Mouse (Mus musculus) midbrain, embryonic 15.5 days (tissue): Measurements from ENCODE around the gene Pelo. TPM values are rescaled to one million over a fixed set of nuclear protein-coding genes. Genes with fewer than 3 reads are reported as not detected.

Experiments
- ATAC-seq: fragments of 200-750 bp; cut with Nextera tagmentation; replicated peaks from 2 replicates; pipeline ENCODE4 v1.8.0; 2017; ENCODE audit warnings: moderate TSS enrichment
- H3K27ac ChIP-seq: fragments of 300-500 bp; sonication (generic); 2 replicates; pipeline ENCODE4 v1.5.1; 2015; ENCODE audit warnings: mild to moderate bottlenecking, inconsistent platforms
- H3K27me3 ChIP-seq: fragments of 300-500 bp; sonication (generic); replicated peaks from 2 replicates; pipeline ENCODE4 v1.6.1; 2015; ENCODE audit warnings: inconsistent platforms
- H3K36me3 ChIP-seq: fragments of 300-500 bp; sonication (generic); replicated peaks from 2 replicates; pipeline ENCODE4 v1.6.1; 2015; ENCODE audit warnings: inconsistent platforms
- H3K4me1 ChIP-seq: fragments of 300-500 bp; sonication (generic); 2 replicates; pipeline ENCODE4 v1.6.1; 2015; ENCODE audit warnings: inconsistent platforms
- H3K4me2 ChIP-seq: fragments of 300-500 bp; sonication (generic); 2 replicates; pipeline ENCODE4 v1.6.1; 2015; ENCODE audit warnings: inconsistent platforms, mild to moderate bottlenecking, moderate library complexity
- H3K4me3 ChIP-seq: fragments of 300-500 bp; sonication (generic); 2 replicates; pipeline ENCODE4 v1.5.1; 2015; ENCODE audit warnings: mild to moderate bottlenecking, inconsistent platforms
- H3K9ac ChIP-seq: fragments of 300-500 bp; sonication (generic); 2 replicates; pipeline ENCODE4 v1.6.1; 2015; ENCODE audit warnings: mild to moderate bottlenecking, inconsistent platforms
- H3K9me3 ChIP-seq: fragments of 300-500 bp; sonication (generic); 2 replicates; pipeline ENCODE4 v1.6.1; 2016; ENCODE audit warnings: inconsistent platforms
- WGBS: fragments of 180-500 bp; shearing (Covaris S2); methylation state at CpG from one replicate; pipeline ENCODE4 v1.1.7; 2015; ENCODE audit warnings: mixed read lengths; 5-methylcytosine and 5-hydroxymethylcytosine counted together
- polyA plus RNA-seq: library from polyadenylated mRNA; unstranded; fragments of >200 nt; fragmentation: Nextera tagmentation; extraction: Ambion mirVana; gene quantifications from 2 replicates; pipeline ENCODE4 v1.2.1, GENCODE M21; 2015

Gene Pelo
- polyA plus RNA-seq: 4.1 and 4.7 TPM in 2 replicates

- under 1% methylated on average over 60 of the region's 60 CpGs for WGBS
- peak within 1 kb of the TSS; percentile 59; the same call in 1 of the 2 replicates for H3K27ac ChIP-seq
- peak within 1 kb of the TSS; percentile 63 for H3K4me3 ChIP-seq
- H3K9me3 ChIP-seq: no peaks in the 10 kb centered on the region
- 0 out of 2 replicates have a peak, but pooled peaks cover 2% of the 10 kb centered on the region for H3K27me3 ChIP-seq
- H3K36me3 ChIP-seq: peaks cover 9% of the 10 kb centered on the region
- H3K4me1 ChIP-seq: peaks cover 18% of the 10 kb centered on the region
- H3K9ac ChIP-seq: peak within 1 kb of the TSS; percentile 78
- ATAC-seq: peak; percentile 98
- H3K4me2 ChIP-seq: peak within 1 kb of the TSS; percentile 91
Observed at GRCm38 (mm10) chr13:115090069-115090976, at the start of gene Pelo. Gene Pelo, minus strand, starts transcription at chr13:115090186.

- no peak for ATAC-seq
- no peaks in the 10 kb centered on the region for H3K27me3 ChIP-seq
- no peak overlapping the region for H3K4me2 ChIP-seq
- no peak overlapping the region for H3K27ac ChIP-seq
- no peaks in the 10 kb centered on the region for H3K36me3 ChIP-seq
- H3K4me3 ChIP-seq: no peak overlapping the region
- no peak overlapping the region for H3K9ac ChIP-seq
- H3K4me1 ChIP-seq: no peaks in the 10 kb centered on the region
- 87% methylated on average over 7 of the region's 7 CpGs for WGBS
- H3K9me3 ChIP-seq: no peaks in the 10 kb centered on the region
Observed at GRCm38 (mm10) chr13:115138513-115138912, 48.5 kb upstream of the Pelo start.

GRCm38 (mm10) chr13:115136761-115137160 lies 46.8 kb upstream of the Pelo start:
- H3K27me3 ChIP-seq: no peaks in the 10 kb centered on the region
- no peaks in the 10 kb centered on the region for H3K4me1 ChIP-seq
- H3K4me2 ChIP-seq: no peak overlapping the region
- 84% methylated on average over 3 of the region's 3 CpGs for WGBS
- no peak for ATAC-seq
- no peak overlapping the region for H3K4me3 ChIP-seq
- H3K36me3 ChIP-seq: no peaks in the 10 kb centered on the region
- no peak overlapping the region for H3K9ac ChIP-seq
- H3K27ac ChIP-seq: no peak overlapping the region
- H3K9me3 ChIP-seq: no peaks in the 10 kb centered on the region

GRCm38 (mm10) chr13:115132435-115132834 lies 42.4 kb upstream of the Pelo start:
- Histone ChIP-seq H3K27me3 (no peaks in the 10 kb centered on the region), H3K9me3 (no peaks in the 10 kb centered on the region), H3K4me3 (no peak overlapping the region), H3K4me2 (no peak overlapping the region), H3K9ac (no peak overlapping the region), H3K36me3 (no peaks in the 10 kb centered on the region), H3K27ac (no peak overlapping the region), H3K4me1 (no peaks in the 10 kb centered on the region)
- WGBS: 32% methylated on average over 5 of the region's 5 CpGs
- ATAC-seq: no peak

GRCm38 (mm10) chr13:115131381-115131780 lies 41.4 kb upstream of the Pelo start:
- Histone ChIP-seq H3K4me1 (no peaks in the 10 kb centered on the region), H3K9me3 (no peaks in the 10 kb centered on the region), H3K36me3 (no peaks in the 10 kb centered on the region), H3K27ac (no peak overlapping the region), H3K4me3 (no peak overlapping the region), H3K27me3 (no peaks in the 10 kb centered on the region), H3K4me2 (no peak overlapping the region), H3K9ac (no peak overlapping the region)
- 85% methylated on average over 3 of the region's 3 CpGs for WGBS
- no peak for ATAC-seq

- Histone ChIP-seq H3K4me1 (no peaks in the 10 kb centered on the region), H3K27ac (no peak overlapping the region), H3K9me3 (no peaks in the 10 kb centered on the region), H3K9ac (no peak overlapping the region), H3K36me3 (no peaks in the 10 kb centered on the region), H3K27me3 (no peaks in the 10 kb centered on the region), H3K4me2 (no peak overlapping the region), H3K4me3 (no peak overlapping the region)
- no peak for ATAC-seq
- WGBS: 92% methylated on average over 2 of the region's 2 CpGs
Observed at GRCm38 (mm10) chr13:115130035-115130434, 40.0 kb upstream of the Pelo start.

GRCm38 (mm10) chr13:115127826-115128225 lies 37.8 kb upstream of the Pelo start:
- Histone ChIP-seq H3K9me3 (no peaks in the 10 kb centered on the region), H3K4me2 (no peak overlapping the region), H3K27me3 (no peaks in the 10 kb centered on the region), H3K36me3 (no peaks in the 10 kb centered on the region), H3K4me3 (no peak overlapping the region), H3K4me1 (no peaks in the 10 kb centered on the region), H3K9ac (no peak overlapping the region), H3K27ac (no peak overlapping the region)
- ATAC-seq: no peak
- 88% methylated on average over 1 of the region's 1 CpGs for WGBS

- Histone ChIP-seq H3K9me3 (no peaks in the 10 kb centered on the region), H3K36me3 (no peaks in the 10 kb centered on the region), H3K27me3 (no peaks in the 10 kb centered on the region), H3K9ac (no peak overlapping the region), H3K4me3 (no peak overlapping the region), H3K27ac (no peak overlapping the region), H3K4me1 (no peaks in the 10 kb centered on the region), H3K4me2 (no peak overlapping the region)
- 99% methylated on average over 2 of the region's 2 CpGs for WGBS
- ATAC-seq: no peak
Observed at GRCm38 (mm10) chr13:115126534-115126933, 36.5 kb upstream of the Pelo start.

GRCm38 (mm10) chr13:115125130-115125529 lies 35.1 kb upstream of the Pelo start:
- Histone ChIP-seq H3K27me3 (no peaks in the 10 kb centered on the region), H3K9ac (no peak overlapping the region), H3K4me2 (no peak overlapping the region), H3K4me1 (no peaks in the 10 kb centered on the region), H3K27ac (no peak overlapping the region), H3K4me3 (no peak overlapping the region), H3K9me3 (no peaks in the 10 kb centered on the region), H3K36me3 (no peaks in the 10 kb centered on the region)
- no peak for ATAC-seq
- 90% methylated on average over 4 of the region's 4 CpGs for WGBS

GRCm38 (mm10) chr13:115124521-115124920 lies 34.5 kb upstream of the Pelo start:
- Histone ChIP-seq H3K27me3 (no peaks in the 10 kb centered on the region), H3K9me3 (no peaks in the 10 kb centered on the region), H3K4me1 (no peaks in the 10 kb centered on the region), H3K4me2 (no peak overlapping the region), H3K27ac (no peak overlapping the region), H3K36me3 (no peaks in the 10 kb centered on the region), H3K9ac (no peak overlapping the region), H3K4me3 (no peak overlapping the region)
- no peak for ATAC-seq
- WGBS: 91% methylated on average over 1 of the region's 1 CpGs

- Histone ChIP-seq H3K36me3 (no peaks in the 10 kb centered on the region), H3K4me1 (no peaks in the 10 kb centered on the region), H3K4me3 (no peak overlapping the region), H3K27ac (no peak overlapping the region), H3K4me2 (no peak overlapping the region), H3K27me3 (no peaks in the 10 kb centered on the region), H3K9ac (no peak overlapping the region), H3K9me3 (no peaks in the 10 kb centered on the region)
- ATAC-seq: no peak
- 60% methylated on average over 5 of the region's 5 CpGs for WGBS
Observed at GRCm38 (mm10) chr13:115118756-115119155, 28.8 kb upstream of the Pelo start.

GRCm38 (mm10) chr13:115118195-115118594 lies 28.2 kb upstream of the Pelo start:
- 82% methylated on average over 3 of the region's 3 CpGs for WGBS
- Histone ChIP-seq H3K4me1 (no peaks in the 10 kb centered on the region), H3K27me3 (no peaks in the 10 kb centered on the region), H3K4me3 (no peak overlapping the region), H3K9ac (no peak overlapping the region), H3K27ac (no peak overlapping the region), H3K4me2 (no peak overlapping the region), H3K36me3 (no peaks in the 10 kb centered on the region), H3K9me3 (no peaks in the 10 kb centered on the region)
- no peak for ATAC-seq
